Mouse (Mus musculus): ENCODE results near the gene Thada.

Gene Thada

GRCm38 (mm10) chr17:84147183-84148108, 318.6 kb downstream of the Thada start:
- peak; percentile 57 for DNase-seq (ENCODE audit: low spot score in 2 of 2)

- DNase-seq (ENCODE audit: low spot score in 2 of 2) = peak in 1 of 2 experiments; percentile 49
Observed at GRCm38 (mm10) chr17:84146458-84147182, 319.4 kb downstream of the Thada start.

GRCm38 (mm10) chr17:84145826-84146287, 320.1 kb downstream of the Thada start:
- peak; percentile 69 to 72 for DNase-seq (ENCODE audit: low spot score in 2 of 2)

- DNase-seq (ENCODE audit: low spot score in 2 of 2) = peak in 1 of 2 experiments; percentile 34
Observed at GRCm38 (mm10) chr17:84144762-84145599, 321.0 kb downstream of the Thada start.

GRCm38 (mm10) chr17:84144130-84144529, 321.9 kb downstream of the Thada start:
- DNase-seq (ENCODE audit: low spot score in 2 of 2) = no peak

- DNase-seq (ENCODE audit: low spot score in 2 of 2) = peak; percentile 46 to 50
Observed at GRCm38 (mm10) chr17:84143219-84143844, 322.7 kb downstream of the Thada start.

GRCm38 (mm10) chr17:84141691-84142090, 324.3 kb downstream of the Thada start:
- DNase-seq (ENCODE audit: low spot score in 2 of 2) = peak in 1 of 2 experiments; percentile 15

- DNase-seq (ENCODE audit: low spot score in 2 of 2) = peak in 1 of 2 experiments; percentile 20
Observed at GRCm38 (mm10) chr17:84140822-84141507, 325.0 kb downstream of the Thada start.

All from spleen, postnatal 10 days (tissue).